Mouse (Mus musculus): ENCODE measurements around the gene Slc2a1.

DNA sequence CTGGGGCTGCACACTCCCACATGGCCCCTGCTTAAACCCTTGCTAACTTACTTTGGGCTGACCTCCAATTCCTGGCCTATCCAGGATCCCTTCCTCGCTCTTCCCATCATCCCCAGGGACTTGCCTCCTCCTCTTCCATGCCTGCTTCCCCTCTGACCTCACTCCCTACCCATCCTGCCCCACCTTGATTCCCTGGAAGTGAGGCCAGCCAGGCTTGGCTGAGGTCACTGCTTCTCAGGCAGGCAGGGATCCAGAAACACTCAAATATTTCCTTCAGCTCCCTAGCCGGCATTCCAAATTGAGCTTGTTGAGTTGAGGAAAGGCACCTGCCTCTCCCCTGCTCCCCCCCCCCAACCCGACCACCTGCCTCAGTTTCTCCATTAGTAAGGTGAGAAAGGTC is 12.1 kb upstream of the Slc2a1 start:
- TF ChIP-seq CTCF (IDR thresholded peaks at IDR 0.05; ENCODE audit: low read depth) (no peak), EP300 (IDR thresholded peaks at IDR 0.05; ENCODE audit: low read depth) (no peak)

All from liver, postnatal 0 days (tissue).